Mouse (Mus musculus) forebrain, embryonic 13.5 days (tissue): ENCODE measurements around the gene Dcun1d2. TPM values are rescaled to one million over a fixed set of nuclear protein-coding genes. Genes with fewer than 3 reads are reported as not detected.

ENCODE experiments used
- ATAC-seq: fragments of 200-750 bp; cut with Nextera tagmentation; 2 replicates; pipeline ENCODE4 v1.8.0; 2017
- H3K27ac ChIP-seq: fragments of 300-500 bp; sonication (generic); 2 replicates; pipeline ENCODE4 v1.5.1; 2015; ENCODE audit warnings: inconsistent platforms, mild to moderate bottlenecking, moderate library complexity
- H3K27me3 ChIP-seq: fragments of 300-500 bp; sonication (generic); 2 replicates; pipeline ENCODE4 v1.6.1; 2015; ENCODE audit warnings: mild to moderate bottlenecking, inconsistent platforms
- H3K36me3 ChIP-seq: fragments of 300-500 bp; sonication (generic); 2 replicates; pipeline ENCODE4 v1.6.1; 2015; ENCODE audit warnings: mild to moderate bottlenecking, inconsistent platforms; ENCODE audit not compliant: poor library complexity, severe bottlenecking
- H3K4me1 ChIP-seq: fragments of 300-500 bp; sonication (generic); 2 replicates; pipeline ENCODE4 v1.6.1; 2015; ENCODE audit warnings: inconsistent platforms
- H3K4me2 ChIP-seq: fragments of 300-500 bp; sonication (generic); 2 replicates; pipeline ENCODE4 v1.6.1; 2015; ENCODE audit warnings: inconsistent platforms, mild to moderate bottlenecking, moderate library complexity
- H3K4me3 ChIP-seq: fragments of 300-500 bp; sonication (generic); 2 replicates; pipeline ENCODE4 v1.5.1; 2015; ENCODE audit warnings: mild to moderate bottlenecking, inconsistent platforms
- H3K9ac ChIP-seq: fragments of 300-500 bp; sonication (generic); 2 replicates; pipeline ENCODE4 v1.6.1; 2015; ENCODE audit warnings: mild to moderate bottlenecking, inconsistent platforms
- H3K9me3 ChIP-seq: fragments of 300-500 bp; sonication (generic); replicated peaks from 2 replicates; pipeline ENCODE4 v1.6.1; 2016; ENCODE audit warnings: inconsistent platforms
- WGBS: fragments of 180-500 bp; shearing (Covaris S2); methylation state at CpG from one replicate; pipeline ENCODE4 v1.1.7; 2015; 5-methylcytosine and 5-hydroxymethylcytosine counted together
- polyA plus RNA-seq: library from polyadenylated mRNA; unstranded; fragments of >200 nt; fragmentation: Nextera tagmentation; extraction: Ambion mirVana; gene quantifications from 2 replicates; pipeline ENCODE4 v1.2.1, GENCODE M21; 2015

Dcun1d2 gene
- polyA plus RNA-seq, 1 experiment from 2014 or later, result 31.6 TPM

- no peak overlapping the region for H3K9ac ChIP-seq
- no peak overlapping the region for H3K4me2 ChIP-seq
- H3K36me3 ChIP-seq, result no peaks in the 10 kb centered on the region
- no peak for ATAC-seq
- H3K27ac ChIP-seq, result no peak overlapping the region
- WGBS, result 82% methylated on average over 4 of the region's 4 CpGs
- H3K4me1 ChIP-seq, result peaks cover 7% of the 10 kb centered on the region
- H3K9me3 ChIP-seq, result no peaks in the 10 kb centered on the region
- H3K4me3 ChIP-seq, result no peak overlapping the region
- no peaks in the 10 kb centered on the region for H3K27me3 ChIP-seq
These were observed 69.5 kb downstream of the Dcun1d2 start for GRCm38 (mm10) chr8:13218441-13218840.

- H3K4me1 ChIP-seq, result peaks cover 12% of the 10 kb centered on the region
- no peak overlapping the region for H3K4me3 ChIP-seq
- H3K9ac ChIP-seq, result no peak overlapping the region
- H3K36me3 ChIP-seq, result no peaks in the 10 kb centered on the region
- H3K9me3 ChIP-seq, result no peaks in the 10 kb centered on the region
- no peak overlapping the region for H3K27ac ChIP-seq
- ATAC-seq, result no peak
- no peak overlapping the region for H3K4me2 ChIP-seq
- no peaks in the 10 kb centered on the region for H3K27me3 ChIP-seq
These were observed 69.9 kb downstream of the Dcun1d2 start for GRCm38 (mm10) chr8:13217986-13218385.

- H3K36me3 ChIP-seq, result no peaks in the 10 kb centered on the region
- H3K27me3 ChIP-seq, result no peaks in the 10 kb centered on the region
- peaks cover 12% of the 10 kb centered on the region for H3K4me1 ChIP-seq
- H3K9me3 ChIP-seq, result no peaks in the 10 kb centered on the region
- H3K27ac ChIP-seq, result no peak overlapping the region
- no peak overlapping the region for H3K9ac ChIP-seq
- WGBS, result 69% methylated on average over 5 of the region's 5 CpGs
- H3K4me2 ChIP-seq, result no peak overlapping the region
- ATAC-seq, result no peak
- H3K4me3 ChIP-seq, result no peak overlapping the region
These were observed 70.8 kb downstream of the Dcun1d2 start for GRCm38 (mm10) chr8:13217093-13217492.

- no peaks in the 10 kb centered on the region for H3K9me3 ChIP-seq
- peaks cover 12% of the 10 kb centered on the region for H3K4me1 ChIP-seq
- no peak for ATAC-seq
- 82% methylated on average over 8 of the region's 8 CpGs for WGBS
- no peaks in the 10 kb centered on the region for H3K27me3 ChIP-seq
- no peak overlapping the region for H3K27ac ChIP-seq
- H3K36me3 ChIP-seq, result no peaks in the 10 kb centered on the region
- no peak overlapping the region for H3K4me3 ChIP-seq
- no peak overlapping the region for H3K4me2 ChIP-seq
- H3K9ac ChIP-seq, result no peak overlapping the region
These were observed 71.5 kb downstream of the Dcun1d2 start for GRCm38 (mm10) chr8:13216386-13216785.

- no peak overlapping the region for H3K4me3 ChIP-seq
- H3K4me2 ChIP-seq, result peak overlapping the region; percentile 38; the same call in 1 of the 2 replicates
- H3K27ac ChIP-seq, result peak overlapping the region; percentile 14; the same call in 1 of the 2 replicates
- H3K27me3 ChIP-seq, result no peaks in the 10 kb centered on the region
- no peak overlapping the region for H3K9ac ChIP-seq
- no peaks in the 10 kb centered on the region for H3K9me3 ChIP-seq
- peak; percentile 85 for ATAC-seq
- H3K4me1 ChIP-seq, result peaks cover 12% of the 10 kb centered on the region
- WGBS, result 28% methylated on average over 10 of the region's 10 CpGs
- no peaks in the 10 kb centered on the region for H3K36me3 ChIP-seq
These were observed 74.3 kb downstream of the Dcun1d2 start for GRCm38 (mm10) chr8:13213479-13214268.

- 57% methylated on average over 1 of the region's 1 CpGs for WGBS
These were observed 78.2 kb downstream of the Dcun1d2 start for GRCm38 (mm10) chr8:13209770-13210169.

GRCm38 (mm10) chr8:13208627-13209355 is 79.1 kb downstream of the Dcun1d2 start:
- Histone ChIP-seq H3K27ac (no peak overlapping the region), H3K4me3 (no peak overlapping the region), H3K4me2 (no peak overlapping the region), H3K27me3 (no peaks in the 10 kb centered on the region), H3K36me3 (no peaks in the 10 kb centered on the region), H3K4me1 (peaks cover 8% of the 10 kb centered on the region), H3K9me3 (no peaks in the 10 kb centered on the region), H3K9ac (no peak overlapping the region)
- WGBS, result 53% methylated on average over 6 of the region's 6 CpGs
- no peak for ATAC-seq

More at GRCm38 (mm10) chr8:13209770-13210169, 78.2 kb downstream of the Dcun1d2 start:
- Histone ChIP-seq H3K4me2 (no peak overlapping the region), H3K9ac (no peak overlapping the region), H3K36me3 (no peaks in the 10 kb centered on the region), H3K4me1 (peaks cover 12% of the 10 kb centered on the region), H3K27me3 (no peaks in the 10 kb centered on the region), H3K9me3 (no peaks in the 10 kb centered on the region), H3K4me3 (no peak overlapping the region), H3K27ac (no peak overlapping the region)
- ATAC-seq, result no peak

- no peak overlapping the region for H3K4me3 ChIP-seq
- no peak overlapping the region for H3K9ac ChIP-seq
- peaks cover 22% of the 10 kb centered on the region for H3K27me3 ChIP-seq
- no peaks in the 10 kb centered on the region for H3K4me1 ChIP-seq
- H3K36me3 ChIP-seq, result no peaks in the 10 kb centered on the region
- H3K4me2 ChIP-seq, result no peak overlapping the region
- 49% methylated on average over 5 of the region's 5 CpGs for WGBS
- H3K9me3 ChIP-seq, result no peaks in the 10 kb centered on the region
- ATAC-seq, result no peak
- H3K27ac ChIP-seq, result no peak overlapping the region
These were observed 81.6 kb downstream of the Dcun1d2 start for GRCm38 (mm10) chr8:13206290-13206689.

Other genes starting within 250 kb of the Dcun1d2 start
- 0.92 and 1.1 TPM in 2 replicates for gene Proz, start 227.2 kb downstream of the Dcun1d2 start, polyA plus RNA-seq
- 49.8 and 52.5 TPM in 2 replicates for gene Pcid2, start 182.7 kb downstream of the Dcun1d2 start, polyA plus RNA-seq
- 66.3 and 69.0 TPM in 2 replicates for gene Cul4a, start 182.5 kb downstream of the Dcun1d2 start, polyA plus RNA-seq
- gene Lamp1, start 129.0 kb downstream of the Dcun1d2 start, polyA plus RNA-seq, result 194 and 201 TPM in 2 replicates
- 23.6 and 26.9 TPM in 2 replicates for gene Grtp1, start 87.5 kb downstream of the Dcun1d2 start, polyA plus RNA-seq
- gene Adprhl1, start 34.0 kb downstream of the Dcun1d2 start, polyA plus RNA-seq, result 0.97 TPM in 1 of 2 replicates, not detected in the other
- gene Tmco3, start 59 bp upstream of the Dcun1d2 start, polyA plus RNA-seq, result 40.3 and 40.4 TPM in 2 replicates
- 167 and 170 TPM in 2 replicates for gene Tfdp1, start 50.6 kb upstream of the Dcun1d2 start, polyA plus RNA-seq
- gene Atp4b, start 108.7 kb upstream of the Dcun1d2 start, polyA plus RNA-seq, result not detected in 2 replicates
- 0.03 TPM in 1 of 2 replicates, not detected in the other for gene Grk1, start 117.0 kb upstream of the Dcun1d2 start, polyA plus RNA-seq
- gene Tmem255b, start 147.1 kb upstream of the Dcun1d2 start, polyA plus RNA-seq, result not detected in 2 replicates
- 11.3 and 12.3 TPM in 2 replicates for gene Gas6, start 206.4 kb upstream of the Dcun1d2 start, polyA plus RNA-seq